Mouse (Mus musculus) inflammation-experienced regulatory T-cells, adult 6 months (primary cell): ENCODE measurements at regions not wholly inside any gene's neighbourhood (a gene's known extent, or its start where the extent isn't known, plus 50 kb on each side); places are given as distances from the start of the nearest gene placed in this dataset.

Source experiments
- ATAC-seq: one replicate; pipeline ENCODE4 v1.8.0; 2017

DNA sequence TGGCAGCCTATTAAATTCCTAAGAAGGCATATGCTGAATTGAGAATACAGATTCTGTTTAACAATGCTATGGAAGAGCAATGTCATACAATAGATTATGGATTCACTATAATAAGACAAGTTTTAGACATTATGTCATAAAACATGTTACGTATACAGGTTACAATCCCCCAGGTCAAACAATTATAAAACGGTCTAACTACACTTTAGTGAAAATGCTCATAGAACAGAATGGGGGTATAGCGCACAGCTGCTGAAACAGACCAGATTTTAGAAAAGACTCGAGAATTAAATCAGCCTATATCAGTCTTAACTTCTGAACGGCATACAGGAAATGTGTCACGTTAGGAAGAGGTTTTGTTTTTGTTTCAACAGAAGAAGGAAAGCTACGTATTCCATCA is 660.5 kb upstream of the Sel1l start:
- no peak for ATAC-seq

- ATAC-seq, result no peak
Measured at GRCm38 (mm10) chr12:92508796-92509489, 660.0 kb upstream of the Sel1l start.

GRCm38 (mm10) chr12:92483984-92484383 is 635.0 kb upstream of the Sel1l start:
- ATAC-seq, result no peak

- ATAC-seq, result no peak
Measured at GRCm38 (mm10) chr12:92474293-92475062, 625.5 kb upstream of the Sel1l start.

DNA sequence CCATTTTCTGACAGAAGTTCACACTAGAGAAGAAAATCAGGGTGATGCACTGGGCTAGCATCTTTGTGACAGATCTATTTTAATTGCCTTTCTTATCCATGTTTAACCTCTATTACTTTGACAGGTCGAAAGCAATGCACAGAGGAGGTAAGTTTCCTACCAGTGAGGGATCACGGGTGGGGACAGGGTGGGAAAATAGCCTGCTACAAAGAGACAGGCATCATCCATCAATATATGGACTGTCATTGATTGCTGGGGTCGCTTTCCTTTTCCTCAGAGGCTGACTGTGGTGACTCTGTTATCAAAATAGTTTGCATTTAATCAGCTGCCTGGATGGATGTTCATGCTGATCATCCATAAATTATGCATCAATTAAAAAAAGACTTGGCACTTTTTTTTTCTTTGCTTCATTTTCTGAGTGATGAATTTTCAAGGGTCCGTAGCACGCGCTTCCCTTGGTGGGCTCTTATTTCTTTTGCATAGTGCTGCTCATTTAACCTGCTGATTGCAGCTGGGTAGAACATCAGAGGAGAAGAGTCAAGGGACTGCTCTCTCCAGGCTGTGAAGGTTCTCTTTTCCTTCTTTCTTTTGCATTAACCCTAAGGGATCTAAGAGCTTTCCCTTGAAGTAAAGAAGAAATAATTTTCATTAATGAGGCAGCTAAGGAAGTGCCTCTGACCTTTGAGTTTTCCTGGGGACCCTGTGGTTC is 602.3 kb upstream of the Sel1l start:
- ATAC-seq, result no peak

GRCm38 (mm10) chr12:92418458-92418857 is 569.5 kb upstream of the Sel1l start:
- no peak for ATAC-seq

DNA sequence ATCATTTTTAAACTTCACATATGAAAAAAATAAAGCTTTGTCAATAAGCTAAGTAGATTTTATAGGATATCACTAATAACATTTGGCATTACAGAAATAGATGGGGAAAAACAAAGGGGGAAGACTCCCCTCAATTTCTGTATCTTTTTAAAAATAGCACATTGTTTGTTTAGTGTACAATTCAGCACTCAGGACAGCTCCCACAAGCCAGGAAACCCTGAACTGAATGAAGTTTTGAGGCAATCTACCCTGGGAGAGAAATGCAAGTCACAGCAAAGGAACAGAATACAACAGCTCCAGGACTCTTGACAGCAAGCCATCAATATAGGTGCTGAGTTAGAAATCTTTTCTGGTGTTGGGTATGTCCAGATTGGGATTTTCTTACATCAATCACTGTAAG is 556.5 kb upstream of the Sel1l start:
- ATAC-seq, result no peak

- ATAC-seq, result no peak
Measured at GRCm38 (mm10) chr12:92400987-92401386, 552.0 kb upstream of the Sel1l start.

GRCm38 (mm10) chr12:92386195-92386594 is 537.2 kb upstream of the Sel1l start:
- no peak for ATAC-seq

DNA sequence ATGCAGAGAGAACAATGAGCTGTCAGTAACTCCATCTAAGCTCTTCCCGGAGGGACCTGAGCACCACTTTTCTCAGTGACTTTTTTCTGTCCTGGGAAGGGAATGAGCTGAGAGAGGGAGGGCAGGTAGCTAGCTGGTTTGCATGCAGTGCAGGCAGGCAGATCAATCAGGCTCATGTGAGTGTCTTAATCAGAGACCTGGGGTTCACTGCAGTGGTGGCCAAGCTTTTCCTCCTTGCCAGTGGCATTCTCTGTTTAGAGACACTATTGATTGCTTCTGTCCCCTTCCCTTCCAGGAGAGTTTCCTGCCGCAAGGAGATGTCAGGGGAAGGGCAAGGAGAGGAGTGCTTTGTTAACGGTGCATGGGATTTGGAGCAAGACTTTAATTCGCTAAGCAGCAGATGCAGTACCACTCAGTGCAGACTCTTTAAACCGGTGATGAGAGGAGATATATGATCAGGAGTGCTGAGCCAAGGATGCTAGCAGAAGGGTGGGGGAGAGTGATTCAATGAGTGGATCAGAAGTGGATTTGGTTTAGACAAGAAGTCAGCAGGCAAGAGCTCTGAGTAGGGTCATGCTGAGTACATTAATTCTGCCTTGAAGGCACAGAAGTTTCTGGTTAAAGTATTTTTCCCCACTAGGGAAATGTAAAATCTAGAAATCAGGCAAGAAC is 535.4 kb upstream of the Sel1l start:
- no peak for ATAC-seq

DNA sequence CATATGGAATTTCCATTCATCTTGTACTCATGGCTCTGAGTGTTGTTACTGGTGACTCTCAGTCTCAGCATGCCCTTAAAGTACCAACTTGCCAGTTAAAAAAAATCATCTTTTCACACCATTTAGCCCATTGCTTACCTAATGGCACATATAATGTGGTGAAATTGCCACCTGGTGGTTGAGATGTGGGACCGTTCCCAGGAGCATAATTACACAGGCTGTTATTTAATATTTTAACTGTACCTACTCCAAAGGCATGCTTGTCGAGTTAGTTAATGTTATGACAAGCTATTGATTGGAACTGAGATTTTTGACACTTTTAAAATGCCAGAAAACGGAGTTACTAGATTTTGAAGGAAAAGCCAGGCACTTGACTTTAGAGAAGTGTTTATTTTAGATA is 530.2 kb upstream of the Sel1l start:
- no peak for ATAC-seq

GRCm38 (mm10) chr12:92365926-92366325 is 517.0 kb upstream of the Sel1l start:
- ATAC-seq, result no peak

- no peak for ATAC-seq
Measured at GRCm38 (mm10) chr12:92353386-92354257, 504.7 kb upstream of the Sel1l start.

DNA sequence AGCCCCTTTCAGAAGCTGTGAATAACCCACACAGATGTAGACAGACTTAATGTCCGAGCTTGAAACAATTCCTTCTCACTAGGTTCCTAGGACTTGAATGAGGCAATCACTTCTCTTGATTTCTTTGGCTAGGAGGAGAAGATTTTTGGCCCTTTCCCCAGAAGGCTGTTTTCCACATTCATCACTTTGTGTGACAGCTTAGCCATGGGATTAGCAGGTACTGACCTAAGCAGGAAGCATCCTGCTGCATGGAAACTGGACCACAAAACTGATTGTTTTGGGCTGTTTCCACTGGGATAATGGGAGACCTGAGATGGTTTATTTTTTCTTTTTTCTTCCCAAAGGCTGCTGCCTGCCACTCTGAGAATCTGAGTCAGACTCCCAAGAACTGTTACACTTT is 469.3 kb upstream of the Sel1l start:
- ATAC-seq, result no peak

DNA sequence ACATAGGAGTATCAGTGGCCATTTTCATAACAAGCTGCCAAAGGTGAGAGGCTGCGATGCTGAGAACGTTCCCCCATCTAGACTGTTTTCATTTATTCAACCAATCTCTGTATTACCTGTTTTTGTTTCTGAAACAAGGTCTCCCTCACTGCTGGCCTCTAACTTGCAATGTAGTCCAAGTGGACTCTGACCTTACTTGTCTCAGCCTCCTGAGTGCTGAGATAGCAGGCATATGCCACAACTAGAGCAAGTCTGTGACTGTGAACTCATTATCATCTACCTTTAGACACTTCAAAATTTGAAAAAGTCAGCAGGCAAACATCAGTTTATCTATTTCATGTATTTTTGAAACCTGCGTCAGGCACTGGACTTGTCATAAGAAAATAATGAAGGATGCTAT is 468.7 kb upstream of the Sel1l start:
- no peak for ATAC-seq

DNA sequence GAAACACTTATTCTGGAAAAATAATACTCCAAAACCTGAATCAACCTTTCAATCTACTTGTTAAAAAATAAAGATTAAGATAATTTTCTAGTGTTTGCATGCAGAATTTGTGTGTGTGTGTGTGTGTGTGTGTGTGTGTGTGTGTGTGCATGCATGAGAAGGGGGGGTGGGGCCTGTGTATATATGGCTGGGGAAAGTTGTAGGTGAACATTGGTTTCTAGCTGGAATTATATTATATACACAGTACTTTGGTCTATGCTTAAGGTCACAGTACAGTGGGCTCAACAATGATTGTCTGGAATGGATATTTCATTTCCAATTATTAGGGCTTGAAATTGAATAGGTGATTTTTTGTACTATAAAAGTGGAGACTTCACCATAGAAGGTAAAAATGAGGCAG is 467.3 kb upstream of the Sel1l start:
- no peak for ATAC-seq

- no peak for ATAC-seq
Measured at GRCm38 (mm10) chr12:92315820-92316219, 466.9 kb upstream of the Sel1l start.

DNA sequence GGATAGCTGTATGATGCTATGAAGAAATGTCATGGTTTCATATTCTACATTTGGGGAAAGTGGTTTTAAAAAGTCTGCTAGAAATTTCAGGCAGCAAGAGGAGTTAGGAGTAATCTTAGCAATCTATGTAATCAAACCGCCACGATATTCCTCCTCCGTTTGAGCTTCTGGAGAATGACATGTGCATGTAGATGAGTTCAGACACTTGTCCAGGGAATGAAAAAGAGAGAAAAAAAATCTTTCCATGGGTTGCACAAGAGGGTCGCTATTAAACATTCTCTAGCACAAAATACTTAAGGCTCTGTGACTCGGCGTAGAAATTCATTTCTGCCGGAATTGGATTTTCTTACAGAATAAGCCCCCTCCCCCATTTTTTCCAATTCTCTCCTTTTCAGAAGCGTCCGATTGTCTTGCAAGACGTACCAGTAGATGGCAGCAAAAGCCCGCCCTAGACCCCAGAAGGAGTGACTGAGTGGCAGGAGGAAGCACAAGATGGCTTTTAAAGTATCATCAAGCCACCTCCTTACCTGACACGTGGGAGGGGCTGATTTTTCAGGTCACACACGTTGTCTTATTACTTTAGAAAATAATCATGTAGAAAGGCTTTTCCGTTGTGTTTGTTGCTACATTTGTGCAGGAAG is 454.1 kb upstream of the Sel1l start:
- peak; percentile 86 for ATAC-seq

DNA sequence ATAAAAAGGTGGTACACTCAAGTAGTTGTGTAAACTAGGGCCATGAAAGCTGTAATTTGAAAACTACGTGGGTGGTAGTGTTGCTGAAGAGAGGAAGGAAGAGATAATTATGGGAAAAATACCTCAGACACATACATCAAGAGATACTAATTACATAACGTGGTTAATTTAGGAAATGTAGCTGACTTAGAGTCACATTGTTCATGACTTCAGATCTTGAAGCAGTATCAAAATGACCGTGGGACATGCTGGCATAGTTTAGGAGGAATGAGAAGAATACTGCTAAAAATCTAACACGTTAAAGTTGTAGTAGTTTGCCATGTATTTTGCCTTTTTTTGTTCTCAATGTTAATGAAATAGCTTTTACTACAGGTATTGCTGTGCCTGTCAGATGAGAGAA is 445.9 kb upstream of the Sel1l start:
- ATAC-seq, result no peak

GRCm38 (mm10) chr12:92293341-92293720 is 444.4 kb upstream of the Sel1l start:
- no peak for ATAC-seq

GRCm38 (mm10) chr12:92292460-92293340 is 443.7 kb upstream of the Sel1l start:
- ATAC-seq, result no peak
